Mouse (Mus musculus) urinary bladder, postnatal 25 days (tissue): ENCODE data around the gene Car12.
"Not testable (repeated sequence)": the region's sequence is repeated elsewhere in the genome, so short reads cannot be mapped to it uniquely, and the experiment has no call there.

Source experiments
- DNase-seq: peaks from one replicate; pipeline ENCODE4 v3.0.0; 2022; ENCODE audit warnings: low spot score

Car12 gene

DNA sequence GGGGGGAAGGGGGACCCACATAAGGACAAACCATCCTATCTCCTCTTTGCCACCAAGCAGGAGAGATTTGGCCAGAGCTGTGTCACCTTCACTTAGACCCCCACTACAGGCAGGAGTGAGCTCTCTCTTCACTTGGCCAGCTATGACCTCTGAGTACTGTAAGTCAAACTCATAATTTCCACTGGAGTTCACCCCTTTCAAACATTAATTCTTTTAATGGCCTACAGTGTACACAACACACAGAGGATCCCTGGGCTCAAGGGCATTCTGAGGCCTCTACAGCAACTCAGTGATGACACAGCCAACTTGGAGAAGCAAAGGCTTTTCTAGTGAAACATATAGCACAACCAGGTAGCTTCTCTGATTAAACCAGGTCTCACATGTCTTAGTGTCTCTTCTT, 57.2 kb downstream of the Car12 start:
- no peak for DNase-seq

- not testable (repeated sequence) for DNase-seq
Measured at GRCm38 (mm10) chr9:66784552-66784951, 71.1 kb downstream of the Car12 start.

DNA sequence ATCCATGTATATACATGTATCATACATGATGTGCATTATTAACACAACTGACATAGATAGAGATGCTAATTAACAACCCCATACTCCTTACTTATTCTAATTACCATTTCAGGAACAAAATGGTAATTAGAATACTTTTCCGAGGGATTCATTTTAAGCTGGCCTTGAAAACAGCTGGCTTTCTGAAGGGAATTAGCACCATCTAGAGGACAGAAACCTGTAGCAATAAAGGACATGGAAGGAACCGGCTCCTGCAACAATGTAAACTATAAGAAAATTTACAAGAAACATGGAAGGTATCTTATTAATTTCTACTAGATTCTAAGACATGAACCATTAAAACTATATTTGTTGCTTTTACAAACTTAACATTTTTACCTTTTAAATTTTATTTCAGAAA, 74.3 kb downstream of the Car12 start:
- DNase-seq = no peak

- no peak for DNase-seq
Measured at GRCm38 (mm10) chr9:66794629-66795463, 81.4 kb downstream of the Car12 start.

DNA sequence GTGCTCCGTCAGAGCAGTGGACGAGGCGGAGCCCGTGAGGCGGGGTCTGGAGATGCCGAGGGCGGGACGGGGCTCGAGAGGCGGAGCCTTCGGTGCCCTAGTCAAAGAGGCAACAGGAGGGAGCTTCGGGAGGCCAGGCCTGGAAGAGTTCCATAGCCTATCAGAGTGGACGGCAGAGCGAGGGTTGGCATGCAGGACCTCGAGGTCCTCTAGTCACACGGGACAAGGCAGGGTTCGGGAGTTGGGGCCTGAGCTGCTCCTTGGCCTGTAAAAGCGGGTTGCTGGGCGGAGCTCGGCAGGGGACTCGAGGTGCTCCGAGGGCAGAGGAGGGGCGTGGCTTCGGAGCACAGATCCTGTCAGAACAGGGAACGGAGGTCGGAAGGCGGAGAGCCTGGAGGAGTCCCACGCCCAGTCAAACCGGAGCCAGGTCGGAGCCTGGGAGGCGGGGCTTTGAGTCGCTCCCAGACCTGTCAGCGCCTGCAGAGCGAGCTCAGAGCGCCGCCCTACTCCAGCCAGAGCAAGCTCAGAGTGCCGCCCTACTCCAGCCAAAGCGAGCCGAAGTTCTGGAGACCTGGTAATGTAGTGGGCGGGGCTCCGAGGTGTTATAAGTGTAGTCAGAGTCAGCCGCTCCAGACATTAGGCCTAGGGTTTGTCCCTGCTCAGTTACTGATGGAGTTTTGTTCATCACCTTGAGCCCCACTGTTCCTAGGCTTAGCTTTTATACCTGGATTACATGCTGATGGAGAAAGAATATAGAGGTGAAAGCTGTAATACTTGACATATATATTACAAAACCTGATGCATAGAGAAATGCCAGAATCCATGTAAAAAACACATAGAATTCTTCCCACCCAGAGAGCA, 82.2 kb downstream of the Car12 start, which contains the start of gene Aph1b:
Aph1b (minus strand) TSS at position 27 of the 861 bp plus-strand sequence.
- peak; percentile 89 for DNase-seq

GRCm38 (mm10) chr9:66796739-66797138, 83.3 kb downstream of the Car12 start, which contains the start of gene Gm10647:
Gene Gm10647, plus strand, starts transcription at chr9:66797039.
- DNase-seq = no peak

GRCm38 (mm10) chr9:66801947-66802346, 88.5 kb downstream of the Car12 start:
- no peak for DNase-seq

DNA sequence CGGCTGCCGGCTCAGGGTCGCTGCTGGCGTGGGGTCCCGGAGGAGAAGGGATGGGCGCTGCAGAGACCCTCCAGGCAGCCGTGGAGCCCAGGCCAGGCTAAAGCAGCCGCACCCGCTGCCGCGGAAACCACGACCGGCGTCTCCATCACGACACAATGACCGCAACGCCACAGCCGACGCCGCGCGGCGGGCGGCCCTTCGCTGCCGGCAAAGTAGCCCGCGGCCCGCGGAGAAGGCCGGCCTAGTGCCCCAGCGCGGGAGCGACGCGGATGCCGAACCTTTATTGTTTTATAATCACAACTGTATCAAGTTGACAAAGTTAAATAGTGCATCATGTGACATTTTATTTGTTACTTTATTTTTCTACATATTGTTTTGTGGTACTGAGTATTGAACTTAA, 92.5 kb downstream of the Car12 start:
- DNase-seq = not testable (repeated sequence)

DNA sequence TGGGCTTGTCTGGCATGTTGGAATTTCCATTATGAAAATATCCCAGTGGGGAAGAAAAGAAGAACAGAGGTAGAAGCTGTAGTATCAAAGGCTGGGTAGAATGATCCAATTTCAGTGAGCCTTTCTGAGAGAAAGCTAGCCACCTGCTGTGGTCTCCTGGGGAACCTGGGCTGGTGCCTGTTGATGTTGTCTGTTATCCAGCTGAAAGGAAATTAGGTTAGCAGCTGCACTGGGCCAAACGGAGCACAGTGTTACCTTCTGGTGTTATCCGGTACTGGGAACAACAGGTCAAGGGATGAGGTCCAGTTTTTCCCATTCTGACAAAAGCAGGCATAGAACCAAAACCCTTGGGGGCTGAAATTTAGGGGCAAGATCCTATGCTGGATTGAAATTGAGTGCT, 99.9 kb downstream of the Car12 start:
- no peak for DNase-seq
